Mouse (Mus musculus) retina, embryonic 14.5 days (tissue): ENCODE measurements around the gene Phactr3.

ENCODE experiments used
- DNase-seq: peaks from one replicate; pipeline ENCODE4 v3.0.0-alpha.2; 2015; ENCODE audit warnings: low spot score

Phactr3 gene

GRCm38 (mm10) chr2:178135713-178136112 is 16.9 kb downstream of the Phactr3 start:
- DNase-seq = no peak

- DNase-seq = peak; percentile 88
Observed at GRCm38 (mm10) chr2:178137518-178137917, 18.7 kb downstream of the Phactr3 start.

- peak; percentile 65 for DNase-seq
Observed at GRCm38 (mm10) chr2:178141489-178141922, 22.7 kb downstream of the Phactr3 start.

GRCm38 (mm10) chr2:178142291-178143023 is 23.7 kb downstream of the Phactr3 start:
- DNase-seq = no peak

DNA sequence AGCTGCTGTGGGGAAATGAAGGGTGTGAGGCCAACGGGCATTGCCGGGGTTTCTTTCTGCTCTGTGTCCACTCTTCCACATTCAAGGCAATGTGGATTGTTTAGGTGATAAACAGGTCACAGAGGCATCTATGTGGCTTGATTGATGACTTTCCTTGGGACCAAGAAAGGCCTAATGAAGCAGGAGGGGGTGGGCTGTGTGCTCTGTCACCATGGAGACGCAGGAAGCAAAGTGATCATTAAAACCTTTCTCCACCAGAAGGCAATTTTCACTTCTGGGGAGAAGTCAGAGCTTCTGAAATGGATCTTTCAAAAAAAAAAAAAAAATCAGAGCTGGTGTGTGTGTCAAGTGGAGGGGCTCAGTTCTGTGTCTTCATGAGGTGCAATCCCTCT is 24.2 kb downstream of the Phactr3 start:
- no peak for DNase-seq

DNA sequence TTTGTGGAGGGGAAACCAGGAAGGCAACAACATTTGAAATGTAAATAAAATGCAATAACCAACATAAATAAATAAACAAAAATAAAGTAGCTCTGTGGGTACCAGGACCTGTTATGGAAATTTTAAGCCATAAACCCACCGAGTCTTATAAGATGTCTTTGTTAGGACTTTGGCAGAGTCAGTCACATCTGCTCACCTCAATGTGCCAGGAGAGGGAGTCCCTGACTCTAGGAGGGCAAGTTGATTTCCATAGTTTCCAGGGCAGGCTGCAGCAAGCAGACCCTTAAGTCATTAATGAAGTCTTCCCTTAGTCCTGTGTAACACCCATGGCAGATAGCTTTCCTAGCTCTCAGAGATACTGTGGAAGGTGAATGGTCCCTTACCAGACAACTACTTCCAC is 25.1 kb downstream of the Phactr3 start:
- no peak for DNase-seq

DNA sequence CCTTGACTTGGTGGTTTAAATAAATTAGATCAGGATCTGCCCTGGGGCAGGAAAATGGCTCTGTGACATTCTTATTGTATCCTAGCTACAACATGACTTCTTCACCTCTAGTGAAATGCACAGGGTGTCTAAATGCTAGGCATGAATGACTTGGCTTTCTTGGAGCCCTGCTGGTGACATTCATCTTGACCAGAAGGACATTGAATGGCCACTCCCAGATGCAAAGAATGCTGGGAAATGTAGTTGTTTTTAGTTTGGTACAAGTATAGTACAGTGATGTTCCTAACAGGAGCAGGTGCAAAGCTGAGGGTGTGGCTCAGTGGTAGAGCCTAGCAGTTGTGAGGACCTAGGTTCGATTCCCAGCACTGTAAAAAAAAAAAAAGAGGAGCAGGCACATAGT is 30.5 kb downstream of the Phactr3 start:
- no peak for DNase-seq

DNA sequence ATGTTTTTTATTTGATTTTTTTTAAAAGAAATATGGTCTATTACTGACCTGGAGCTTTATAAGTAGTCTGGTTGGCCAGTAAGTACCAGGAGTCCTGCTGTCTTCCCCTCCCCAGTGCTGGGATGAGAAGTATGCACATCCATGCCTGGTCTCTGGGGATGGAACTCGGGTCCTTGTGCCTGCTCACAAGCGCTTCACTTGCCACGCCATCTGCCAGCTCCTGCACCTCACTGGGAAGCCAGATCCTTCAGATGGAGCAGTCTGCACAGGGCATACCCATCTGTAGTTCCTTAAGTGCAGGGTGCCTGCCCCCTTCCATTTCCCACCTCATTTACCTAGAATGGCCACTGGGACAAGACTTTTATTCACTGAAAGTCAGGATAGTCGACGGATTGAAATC is 31.9 kb downstream of the Phactr3 start:
- no peak for DNase-seq

DNA sequence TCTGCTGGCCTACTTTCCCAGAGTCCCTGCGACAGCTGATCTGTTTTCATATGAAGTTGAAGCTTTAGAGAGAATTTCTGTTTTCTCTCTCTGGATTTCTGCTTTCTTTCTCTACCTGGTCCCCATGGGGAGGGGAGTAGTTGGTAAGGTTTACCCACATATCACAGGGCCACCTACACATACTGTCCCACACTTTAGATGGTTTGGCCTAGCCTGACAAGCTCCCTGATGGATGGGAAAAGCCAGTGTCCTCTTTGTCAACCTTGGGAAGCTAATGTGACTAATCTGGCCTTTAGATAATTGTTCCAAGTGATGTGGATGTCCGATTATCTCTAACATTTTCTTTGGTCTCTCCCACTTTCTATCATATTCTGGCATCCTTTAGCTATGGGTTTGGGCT is 34.8 kb downstream of the Phactr3 start:
- no peak for DNase-seq

DNA sequence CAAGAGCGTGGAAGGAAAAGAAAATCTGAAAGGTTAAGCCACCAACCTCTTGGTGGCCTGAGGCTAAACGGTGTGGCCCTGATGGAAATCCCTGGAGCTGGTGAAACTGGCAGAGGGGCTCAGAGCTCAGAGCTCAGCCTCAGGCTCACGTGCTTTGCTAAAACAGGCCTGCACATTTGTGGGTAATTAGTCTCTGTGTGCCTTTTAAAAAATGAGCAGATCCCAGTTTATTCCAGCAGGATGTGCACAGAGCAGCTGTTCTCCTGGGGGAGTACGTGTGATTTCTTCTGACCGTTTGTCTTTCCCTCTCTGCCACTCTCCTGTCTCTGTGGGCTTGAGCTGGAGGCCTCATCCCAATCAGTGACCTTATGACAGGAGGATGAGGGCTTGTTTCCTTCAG is 35.4 kb downstream of the Phactr3 start:
- no peak for DNase-seq

DNA sequence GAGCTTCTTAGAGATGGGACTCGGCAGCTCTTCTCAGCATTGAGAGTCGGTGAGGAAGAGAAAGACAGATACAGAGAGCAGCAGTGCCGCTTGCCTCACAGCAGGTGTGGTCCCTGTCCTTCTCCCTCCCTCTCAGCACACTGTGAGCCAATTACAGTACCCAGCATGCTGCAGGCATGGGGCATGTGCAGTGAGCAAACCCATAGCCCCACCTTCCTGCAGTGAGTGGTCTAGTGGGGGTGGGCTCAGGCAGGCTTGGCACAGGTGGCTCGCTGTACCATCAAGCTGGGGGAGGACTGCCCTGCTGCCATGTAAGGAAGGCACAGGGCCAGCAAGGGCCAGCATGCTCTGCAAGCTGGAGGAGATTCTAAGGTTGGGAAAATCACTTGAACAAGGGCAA is 35.8 kb downstream of the Phactr3 start:
- peak; percentile 26 for DNase-seq

DNA sequence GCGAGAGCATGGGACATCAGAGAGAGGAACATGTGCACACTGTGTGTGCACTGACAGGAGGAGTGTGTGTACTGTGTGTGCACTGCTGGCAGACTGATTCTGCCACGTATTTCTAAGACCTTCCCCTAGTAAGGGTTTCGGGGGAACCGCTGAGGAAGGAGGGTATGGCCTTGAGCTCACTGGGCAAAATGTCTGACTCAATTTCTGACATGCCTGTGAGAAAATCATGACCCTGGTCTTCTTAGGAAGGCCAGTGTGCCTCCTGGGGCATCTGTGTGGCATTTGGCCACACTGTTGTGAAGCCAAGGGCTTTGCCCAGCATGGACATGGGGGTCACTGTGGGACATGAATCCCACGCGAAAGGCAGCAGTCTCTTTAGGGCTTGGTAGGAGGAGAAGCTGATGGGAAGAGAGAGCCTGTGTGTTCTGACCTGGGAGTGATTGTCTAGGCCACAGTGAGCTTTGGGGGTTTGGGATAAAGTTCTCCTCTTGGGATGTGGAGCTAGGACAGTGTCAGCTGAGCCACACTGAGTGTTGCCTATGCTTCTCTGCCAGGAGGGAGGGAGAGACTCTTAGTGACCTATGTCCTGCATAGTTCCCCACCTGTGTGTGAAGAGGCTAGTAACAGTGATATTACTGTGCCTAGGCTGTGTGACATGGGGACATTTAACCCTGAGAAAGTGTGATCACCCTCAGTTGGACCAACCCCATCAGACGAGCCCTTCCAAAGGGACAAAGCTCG is 36.6 kb downstream of the Phactr3 start:
- no peak for DNase-seq

DNA sequence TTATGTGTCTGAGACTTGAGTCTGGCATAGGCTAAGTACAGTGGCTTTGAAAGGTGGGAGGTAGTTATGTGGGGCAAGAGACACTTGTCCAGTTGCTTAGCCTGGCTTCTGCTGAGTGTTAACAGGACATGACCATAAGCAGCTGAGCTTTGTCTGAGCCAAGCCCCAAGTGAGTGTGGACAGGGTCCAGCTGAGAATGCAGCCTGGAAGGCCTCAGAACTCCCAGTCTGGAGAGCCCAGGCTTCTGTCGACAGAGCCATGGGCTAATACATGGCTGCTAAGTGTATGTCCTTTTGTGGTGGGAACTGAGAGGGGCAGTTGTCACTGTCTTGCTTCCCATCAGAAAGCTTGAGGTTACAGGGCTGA is 37.1 kb downstream of the Phactr3 start:
- no peak for DNase-seq

DNA sequence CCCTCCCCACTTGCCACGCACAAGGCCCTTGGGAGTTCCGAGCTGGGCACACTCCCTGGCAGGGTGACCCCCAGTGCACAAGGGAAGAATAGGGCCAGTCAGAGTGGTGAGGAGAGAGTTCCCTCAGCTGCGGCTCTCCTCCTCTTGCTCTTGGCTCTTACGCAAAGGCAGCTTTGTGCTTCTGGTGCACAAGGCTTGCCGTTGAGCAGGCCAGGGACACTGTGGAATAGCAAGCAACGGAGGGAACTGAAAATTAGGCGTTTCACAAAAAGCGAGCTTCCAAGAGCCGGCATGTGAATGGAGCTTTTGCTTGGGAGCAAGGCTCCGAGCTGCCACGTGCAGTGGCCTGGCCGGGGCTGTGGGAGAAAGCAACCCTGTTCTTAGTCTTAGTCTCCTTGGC is 40.2 kb downstream of the Phactr3 start:
- no peak for DNase-seq

DNA sequence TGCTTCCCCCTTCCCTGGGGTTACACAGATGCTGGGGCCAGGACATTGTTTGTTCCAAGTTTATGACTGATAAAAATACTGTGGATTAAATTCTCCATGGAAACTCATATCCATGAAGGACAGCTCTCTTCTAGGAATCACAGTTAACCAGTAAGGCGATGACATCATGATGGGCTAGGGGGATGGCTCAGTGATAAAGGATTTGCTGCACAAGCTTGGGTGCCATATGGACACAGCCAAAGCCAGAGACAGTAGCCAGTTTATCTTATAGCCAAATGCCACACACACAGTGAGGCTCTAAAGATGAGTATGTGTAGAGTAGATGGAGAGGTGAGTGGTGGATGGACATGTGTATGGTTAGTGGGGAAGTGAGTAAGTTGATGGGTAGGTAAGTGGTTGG is 45.2 kb downstream of the Phactr3 start:
- DNase-seq = no peak

- DNase-seq = no peak
Observed at GRCm38 (mm10) chr2:178165943-178166342, 47.2 kb downstream of the Phactr3 start.

DNA sequence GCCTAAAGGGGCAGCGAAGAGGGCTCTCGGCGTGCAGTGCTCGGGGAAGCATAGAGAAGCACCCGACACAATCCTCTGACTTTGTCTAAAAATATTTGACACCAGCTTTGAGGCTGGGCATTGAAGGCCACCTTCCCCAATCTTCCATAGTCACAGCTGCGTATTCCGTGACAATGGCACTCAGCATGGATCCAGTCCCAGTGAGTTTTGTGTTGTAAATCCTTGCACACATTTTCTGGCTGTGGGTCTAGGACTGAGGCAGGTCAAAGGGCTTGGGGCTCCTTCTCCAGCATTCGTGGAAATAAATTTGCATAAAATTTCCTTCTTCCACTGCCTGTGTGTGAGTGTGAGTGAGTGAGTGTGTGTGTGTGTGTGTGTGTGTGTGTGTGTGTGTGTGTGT is 51.2 kb downstream of the Phactr3 start:
- no peak for DNase-seq

- no peak for DNase-seq
Observed at GRCm38 (mm10) chr2:178173951-178174350, 55.2 kb downstream of the Phactr3 start.

GRCm38 (mm10) chr2:178175286-178175931 is 56.6 kb downstream of the Phactr3 start:
- DNase-seq = peak; percentile 76

DNA sequence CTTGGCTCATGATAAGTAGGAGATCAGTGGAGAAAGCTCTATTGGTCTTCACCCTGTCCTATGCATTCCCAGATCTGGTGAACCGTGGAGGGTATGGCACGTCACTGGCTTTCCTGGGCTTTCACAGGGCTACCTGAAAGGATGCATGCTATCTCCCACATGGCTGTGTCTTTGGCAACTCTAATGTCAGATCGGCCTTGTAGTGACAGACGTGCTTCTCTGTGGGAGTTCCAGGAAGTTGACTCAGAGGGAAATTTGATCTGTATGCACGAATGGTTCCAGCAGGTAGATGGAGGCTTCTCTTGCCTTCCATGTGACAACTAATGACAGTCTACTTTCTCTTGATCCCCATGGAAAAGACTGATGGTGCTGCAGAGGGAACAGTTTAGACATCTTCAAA is 65.5 kb downstream of the Phactr3 start:
- DNase-seq = no peak

- DNase-seq = no peak
Observed at GRCm38 (mm10) chr2:178184862-178185261, 66.1 kb downstream of the Phactr3 start.

- DNase-seq = no peak
Observed at GRCm38 (mm10) chr2:178188988-178189387, 70.2 kb downstream of the Phactr3 start.

GRCm38 (mm10) chr2:178192881-178193280 is 74.1 kb downstream of the Phactr3 start:
- DNase-seq = no peak
